Mouse (Mus musculus) c-Kit-positive CD71-negative TER-119-negative erythroid progenitor cells, embryonic 14.5 days (primary cell): Measurements from ENCODE around the gene Afap1l2.

ENCODE experiments used
- DNase-seq: peaks from one replicate; pipeline ENCODE4 v3.0.0-alpha.2; 2013; ENCODE audit warnings: low read depth

Gene Afap1l2

DNA sequence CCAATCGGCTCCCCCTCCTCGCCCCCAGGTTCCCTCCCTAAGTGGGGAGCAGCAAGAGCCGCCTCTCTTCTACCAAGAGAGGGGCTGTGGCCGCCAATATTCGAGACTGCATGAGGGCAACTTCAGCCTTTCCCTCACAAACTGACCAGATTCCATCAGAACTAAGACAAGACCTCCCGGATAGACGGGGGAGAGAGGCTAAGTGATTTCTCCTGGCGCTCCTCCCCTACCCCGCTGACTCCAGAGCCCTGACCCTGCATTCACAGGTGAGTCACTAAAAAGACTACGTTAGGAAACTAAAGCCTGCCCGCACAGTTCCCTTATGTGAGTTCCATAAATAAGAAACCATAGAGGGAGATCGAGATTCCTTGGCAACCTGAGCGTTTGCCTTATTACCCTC lies 1.2 kb downstream of the Afap1l2 start:
- DNase-seq, result no peak

DNA sequence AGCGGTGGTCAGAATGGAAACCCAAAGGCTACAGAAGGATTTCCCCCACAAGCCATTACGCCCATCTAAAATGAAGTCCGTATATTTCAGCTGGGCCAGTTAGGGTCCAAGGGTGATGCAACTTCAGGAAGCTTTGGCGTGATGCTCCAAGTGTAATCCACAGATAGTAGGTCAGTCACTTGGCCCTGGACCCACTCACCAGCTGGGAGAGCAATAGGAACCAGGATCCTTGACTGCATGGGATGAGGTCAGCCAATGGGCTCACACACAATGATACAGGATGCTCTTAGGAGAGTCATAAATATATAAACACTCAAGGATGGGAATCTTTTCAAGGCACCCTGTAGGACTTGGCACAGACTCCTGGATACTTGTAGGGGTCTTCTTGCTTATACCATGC lies 3.0 kb downstream of the Afap1l2 start:
- no peak for DNase-seq

DNA sequence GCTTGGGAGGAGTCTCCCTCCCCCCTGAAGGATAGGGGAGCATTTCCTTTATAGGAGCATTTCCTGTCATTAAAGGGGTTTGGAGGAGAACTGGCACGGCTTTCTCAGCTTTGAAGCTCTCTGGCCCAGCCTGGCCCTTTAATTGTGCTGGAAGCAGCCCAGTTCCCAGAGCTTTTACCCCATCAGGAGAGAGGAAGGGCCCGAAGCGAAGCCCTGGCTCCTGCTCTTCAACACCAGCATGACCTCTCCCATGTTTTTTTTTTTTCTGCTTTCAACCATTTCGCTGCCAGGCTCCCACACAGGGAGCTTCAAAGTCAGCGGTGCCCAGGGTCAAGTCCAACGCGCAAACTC lies 4.6 kb downstream of the Afap1l2 start:
- no peak for DNase-seq

DNA sequence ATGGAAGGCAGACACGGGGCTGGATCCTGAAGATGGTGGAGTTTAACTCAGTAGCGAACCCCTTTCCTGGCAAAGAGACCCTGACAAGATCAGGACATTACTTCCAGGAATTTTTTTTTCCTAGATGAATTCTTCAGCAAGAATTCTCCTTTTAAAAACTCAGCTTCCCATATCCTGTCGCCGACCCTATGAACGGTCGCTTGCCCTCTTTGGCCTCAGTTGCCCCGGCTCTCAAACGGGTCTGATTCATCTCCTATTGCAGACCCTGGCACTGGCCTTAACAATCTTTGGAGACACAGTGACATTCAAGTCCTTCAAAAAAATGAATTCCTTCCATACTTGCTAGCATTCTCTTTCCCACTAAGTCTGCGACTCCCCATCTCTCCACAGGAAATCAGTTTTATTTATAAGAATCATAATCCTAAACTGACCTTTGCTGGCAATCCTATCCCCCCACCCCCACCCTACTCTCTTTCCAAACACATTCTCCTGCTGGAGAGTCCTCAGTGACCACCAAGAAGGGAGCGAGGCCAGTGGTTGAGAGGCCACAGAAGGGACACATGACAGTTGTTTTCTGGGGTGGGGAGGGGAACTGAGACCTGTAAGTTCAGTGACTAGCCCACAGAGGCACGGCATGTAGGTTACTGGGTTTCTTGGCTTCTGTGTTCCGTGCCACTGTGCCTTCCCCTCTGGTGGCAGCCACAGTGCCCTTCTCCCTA lies 5.1 kb downstream of the Afap1l2 start:
- no peak for DNase-seq

DNA sequence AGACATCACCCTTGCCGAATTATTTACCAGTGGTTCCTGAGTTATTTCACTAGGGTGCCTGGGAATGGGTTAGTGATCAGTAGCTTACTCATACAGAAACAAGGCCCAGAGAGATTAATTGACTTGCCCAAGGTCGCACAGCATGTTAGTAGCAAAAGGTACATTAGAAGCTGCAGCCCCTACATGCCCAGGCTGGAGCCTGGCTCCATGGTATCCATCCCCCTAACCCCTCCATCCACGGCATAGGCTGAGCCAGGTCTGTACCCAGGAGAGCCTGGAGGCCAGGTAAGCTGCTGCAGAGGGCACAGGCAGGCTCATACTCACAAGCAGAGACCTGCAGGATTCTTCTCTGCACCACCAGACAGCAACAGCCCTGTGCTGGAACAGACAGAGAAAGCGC lies 6.1 kb downstream of the Afap1l2 start:
- DNase-seq, result no peak

DNA sequence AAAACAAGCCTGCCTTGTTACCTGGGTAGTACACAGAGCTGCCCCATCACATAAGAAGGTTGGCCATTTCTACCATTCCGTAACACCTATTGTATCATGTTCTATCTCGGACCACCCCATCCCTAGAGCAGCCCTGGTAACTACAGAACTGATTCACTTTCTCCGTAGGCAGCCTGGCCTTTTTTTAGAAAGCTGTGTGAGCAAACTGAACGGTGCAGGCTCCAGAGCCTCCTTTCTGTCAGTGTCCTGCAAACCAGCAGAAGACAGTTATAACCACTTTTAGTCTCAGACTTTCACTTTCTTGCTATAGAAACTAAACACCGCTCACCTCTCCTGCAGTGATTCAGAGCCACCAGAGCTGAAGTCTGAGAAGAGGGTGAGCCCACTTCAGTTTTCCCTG lies 7.4 kb downstream of the Afap1l2 start:
- DNase-seq, result no peak

DNA sequence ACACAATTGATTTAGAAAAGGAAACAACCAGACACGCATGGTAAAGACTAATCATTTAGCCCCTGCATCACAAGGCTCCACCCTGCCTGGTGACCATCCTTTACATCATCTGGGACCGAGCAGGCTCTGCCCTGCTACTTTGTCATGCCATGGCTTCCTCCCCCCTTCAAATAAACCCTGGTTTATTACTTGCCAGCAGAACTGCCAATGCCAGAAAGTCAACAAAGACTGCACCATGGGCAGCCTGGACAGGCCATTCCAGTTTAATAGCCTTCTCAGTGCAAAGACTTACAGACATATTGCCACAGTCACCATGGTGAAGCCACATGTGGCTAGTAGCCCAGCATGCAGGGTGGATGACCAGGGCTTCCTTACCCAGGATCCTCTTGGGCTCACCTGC lies 8.2 kb downstream of the Afap1l2 start:
- no peak for DNase-seq

DNA sequence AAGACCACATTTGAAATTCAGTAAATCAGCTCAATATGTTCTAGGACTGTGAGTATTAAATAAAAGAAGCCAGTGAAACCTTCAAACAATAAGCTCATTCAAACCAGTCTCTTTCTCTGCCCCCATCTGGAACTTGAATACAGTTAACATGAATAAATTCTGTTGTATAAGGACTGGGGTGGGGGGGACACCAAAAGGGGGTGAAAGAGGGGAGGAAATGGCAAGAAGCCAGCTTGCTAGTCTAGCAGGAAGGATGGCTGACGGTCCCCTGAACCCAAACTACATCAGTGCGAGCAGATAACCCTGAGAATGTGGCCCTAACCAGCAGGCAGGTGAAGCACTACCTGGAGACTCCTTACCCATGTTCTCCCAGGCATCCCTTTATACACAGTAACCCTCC lies 9.1 kb downstream of the Afap1l2 start:
- no peak for DNase-seq

DNA sequence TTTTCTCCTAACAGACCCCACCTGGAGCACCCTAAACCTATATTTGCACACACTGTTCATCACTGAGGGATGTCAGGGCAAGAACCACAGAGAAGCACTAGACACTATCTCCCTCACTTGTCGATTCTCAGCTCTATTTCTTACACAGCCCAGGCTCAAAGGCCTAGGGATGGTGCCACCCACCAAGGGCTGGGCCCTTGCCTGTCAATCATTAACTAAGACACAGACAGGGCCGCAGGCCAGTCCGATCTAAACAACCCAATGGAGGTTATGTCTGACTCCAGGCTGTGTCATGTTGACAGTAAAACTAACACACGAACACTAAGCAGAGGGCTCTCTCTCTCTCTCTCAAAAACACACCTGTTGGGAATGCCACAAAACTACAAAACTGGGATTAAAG lies 9.7 kb downstream of the Afap1l2 start:
- no peak for DNase-seq

DNA sequence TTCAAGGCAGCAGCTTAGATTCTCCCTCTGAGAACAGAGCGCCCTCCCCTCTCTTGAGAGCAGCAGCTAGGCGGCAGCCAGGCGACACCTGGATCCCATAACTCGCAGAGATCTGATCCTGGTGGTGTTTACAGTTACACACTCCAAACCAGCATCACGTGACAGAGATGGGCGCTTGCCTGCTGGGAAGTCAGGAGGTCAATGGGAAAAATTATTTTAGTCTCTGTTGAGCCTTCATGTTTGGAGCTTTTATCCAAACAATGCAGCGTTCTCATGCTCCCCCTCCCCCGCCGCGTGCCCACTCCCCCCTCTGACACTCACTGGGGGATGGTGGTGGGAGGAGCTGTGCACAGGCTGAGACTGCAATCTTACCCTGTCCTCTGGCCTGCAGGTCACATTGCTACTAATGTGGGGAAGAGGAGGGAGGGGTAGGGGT lies 10.8 kb downstream of the Afap1l2 start:
- DNase-seq, result no peak

DNA sequence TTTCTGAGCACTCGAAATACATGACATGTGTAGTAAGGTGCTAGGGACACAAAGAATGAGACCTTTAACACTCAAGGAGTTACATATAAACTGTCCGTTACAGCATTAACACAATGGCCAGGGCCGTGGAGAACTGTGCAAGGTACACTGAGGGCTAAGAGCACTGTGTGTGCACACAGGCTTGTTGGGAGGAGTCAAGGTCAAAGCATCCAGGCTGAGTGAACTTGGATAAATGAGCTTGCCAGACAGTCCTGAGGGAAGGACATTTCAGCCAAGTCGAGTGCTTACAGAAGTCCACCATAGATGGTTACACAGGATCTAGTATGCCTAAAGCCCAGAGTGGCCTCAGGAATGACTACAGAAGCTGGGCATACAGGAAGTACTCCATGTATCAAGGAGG lies 12.6 kb downstream of the Afap1l2 start:
- no peak for DNase-seq

DNA sequence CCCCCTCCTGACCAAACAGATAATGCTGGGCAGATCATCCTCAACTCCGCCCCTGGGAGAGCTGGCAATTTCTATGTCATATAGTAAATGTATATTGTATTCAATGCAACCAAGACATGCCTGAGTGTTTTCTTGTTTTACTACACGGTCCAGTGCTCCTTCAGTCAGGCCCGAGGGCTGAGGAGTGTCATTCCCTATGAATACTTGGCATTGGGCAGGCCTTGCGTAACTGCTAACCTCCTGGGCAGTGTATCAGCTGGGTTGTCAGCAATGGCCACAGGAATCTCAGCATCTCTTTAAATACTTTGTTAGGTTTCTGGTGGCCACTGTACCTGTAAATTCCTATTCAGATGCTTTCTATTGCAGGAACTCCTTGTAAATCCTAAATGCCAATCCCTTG lies 13.4 kb downstream of the Afap1l2 start:
- no peak for DNase-seq

DNA sequence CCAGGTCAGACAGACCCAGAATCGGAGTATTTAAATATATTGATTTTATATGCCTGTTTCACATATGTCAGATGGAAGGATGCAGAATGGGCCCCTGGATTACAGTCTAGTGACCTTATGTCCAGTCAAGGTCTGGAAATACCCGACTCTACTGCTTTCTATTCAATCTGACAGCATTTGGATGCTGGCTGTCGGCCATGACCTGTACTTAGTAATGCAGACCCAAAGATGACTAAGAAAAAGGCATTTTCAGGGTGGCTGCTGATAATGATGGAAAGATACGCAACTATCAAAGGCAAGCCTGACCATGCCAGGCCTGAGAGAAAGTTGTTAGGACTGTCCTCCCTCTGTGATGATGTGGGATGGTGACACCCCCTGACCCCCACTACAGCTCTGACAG lies 14.3 kb downstream of the Afap1l2 start:
- DNase-seq, result no peak

DNA sequence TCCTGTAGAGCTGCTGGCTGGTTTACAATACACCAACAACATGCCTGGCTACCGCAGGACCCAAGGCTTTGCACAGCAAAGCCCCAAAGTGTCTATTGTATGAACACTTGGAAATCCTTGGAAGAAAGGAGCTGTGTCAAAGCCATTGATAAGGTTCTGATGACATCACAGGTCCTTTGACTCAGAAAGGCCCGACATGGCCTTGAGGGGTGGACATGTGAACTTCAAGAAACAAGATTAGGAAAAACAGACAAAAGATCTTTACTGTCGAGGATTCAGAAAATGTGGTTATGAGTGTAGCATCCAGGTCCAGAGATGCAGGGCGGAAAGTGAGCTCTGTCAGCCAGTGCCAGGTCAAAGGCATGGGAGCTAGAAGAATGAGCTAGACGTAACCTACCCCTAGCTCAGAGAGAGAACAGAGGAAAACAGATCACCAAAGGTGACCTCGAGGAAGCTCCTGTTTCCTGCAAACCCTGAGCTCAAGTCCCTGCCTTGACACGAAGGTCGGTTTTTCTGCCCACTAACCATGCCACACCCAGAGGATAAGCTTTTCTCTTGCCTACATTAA lies 15.0 kb downstream of the Afap1l2 start:
- DNase-seq, result no peak

DNA sequence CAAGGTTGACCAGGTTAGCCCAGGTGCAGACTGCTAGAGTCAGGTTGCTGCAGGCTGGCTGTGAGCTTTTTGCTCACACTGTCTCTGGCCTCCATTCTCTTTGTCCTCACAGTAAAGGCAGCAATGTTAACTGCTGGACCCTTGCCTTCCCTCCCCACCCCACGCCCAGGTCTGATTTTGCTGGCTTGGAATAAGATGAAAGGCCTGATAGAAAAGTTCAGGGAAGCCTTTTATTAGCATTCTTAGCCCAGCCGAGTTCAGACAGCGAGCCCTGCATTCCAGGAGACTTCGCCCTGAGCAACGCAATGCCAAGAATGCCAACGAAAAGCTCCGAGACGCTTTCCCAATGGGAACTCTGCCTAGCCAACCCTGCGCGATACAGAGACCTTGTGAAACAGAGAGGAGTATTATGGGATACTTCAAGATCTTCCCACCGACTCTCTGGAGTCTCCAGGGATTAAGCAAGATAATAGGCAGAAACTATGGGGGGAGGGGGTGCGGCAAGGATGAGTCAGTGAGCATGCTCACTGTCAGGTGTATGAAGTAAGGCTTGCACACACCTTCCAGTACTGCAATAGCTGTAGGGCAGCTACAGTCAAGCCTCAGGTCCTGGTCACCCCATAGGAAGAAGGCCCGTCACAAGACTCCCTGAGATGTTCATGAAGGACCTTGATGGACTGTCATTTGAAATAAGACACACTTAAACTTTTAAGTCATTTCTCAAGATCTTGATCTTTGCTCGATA lies 17.5 kb downstream of the Afap1l2 start:
- no peak for DNase-seq

DNA sequence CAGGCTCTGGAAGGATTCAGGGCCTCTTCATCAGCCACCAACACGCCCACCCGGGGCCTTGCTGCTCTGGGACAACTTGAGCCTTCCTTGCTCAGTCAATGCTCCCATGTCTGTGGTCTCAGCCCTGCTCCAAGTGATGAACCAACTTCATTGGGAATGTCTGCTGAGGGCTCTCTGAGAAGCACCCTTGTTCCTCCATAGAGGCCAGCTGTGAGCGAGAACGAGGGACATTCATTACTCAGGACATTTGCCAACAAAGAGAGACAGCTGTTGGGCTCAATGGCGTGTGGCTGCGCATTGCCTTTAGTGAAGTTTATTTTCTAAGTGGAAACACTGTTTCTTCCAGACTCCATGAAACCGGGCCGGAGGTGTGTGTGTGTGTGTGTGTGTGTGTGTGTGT lies 18.9 kb downstream of the Afap1l2 start:
- DNase-seq, result no peak

DNA sequence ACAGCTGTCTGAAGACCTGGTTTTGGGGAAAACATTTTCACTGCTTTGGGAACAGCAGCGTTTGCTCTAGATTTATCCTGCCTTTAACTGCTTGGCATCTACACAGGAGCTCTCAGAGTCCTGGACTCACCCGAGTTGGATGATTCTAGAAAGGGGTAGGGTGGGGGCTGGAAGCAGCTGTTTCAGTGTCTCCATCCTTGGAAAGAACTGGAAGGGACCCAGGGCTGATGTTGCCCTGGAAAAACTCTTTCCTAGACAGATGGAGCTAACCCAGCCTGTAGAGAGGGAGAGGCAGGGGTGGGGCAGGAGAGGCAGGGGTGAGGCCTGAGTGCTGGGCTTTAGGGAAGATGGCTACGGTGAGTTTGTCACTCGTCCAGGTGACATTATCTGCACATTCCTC lies 23.8 kb downstream of the Afap1l2 start:
- no peak for DNase-seq

DNA sequence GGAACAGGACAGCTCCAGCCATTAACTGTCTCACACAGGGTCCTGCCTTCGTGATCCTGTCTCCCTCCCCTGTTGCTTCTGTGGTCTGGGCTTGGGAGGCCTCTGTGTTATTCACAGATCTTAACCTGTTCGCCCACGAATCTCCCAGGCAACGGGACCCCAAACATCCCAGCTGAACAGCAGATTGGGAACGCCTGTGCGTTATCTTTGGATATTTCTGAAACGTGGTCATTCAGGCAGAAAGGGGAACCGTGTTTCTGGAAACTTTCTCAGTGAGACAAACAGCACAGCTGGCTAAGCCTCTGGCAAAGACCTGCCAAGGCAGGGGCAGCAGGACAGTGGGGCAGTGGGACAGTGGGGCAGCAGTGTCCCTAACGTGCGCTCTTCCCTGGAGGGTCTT lies 24.3 kb downstream of the Afap1l2 start:
- no peak for DNase-seq

DNA sequence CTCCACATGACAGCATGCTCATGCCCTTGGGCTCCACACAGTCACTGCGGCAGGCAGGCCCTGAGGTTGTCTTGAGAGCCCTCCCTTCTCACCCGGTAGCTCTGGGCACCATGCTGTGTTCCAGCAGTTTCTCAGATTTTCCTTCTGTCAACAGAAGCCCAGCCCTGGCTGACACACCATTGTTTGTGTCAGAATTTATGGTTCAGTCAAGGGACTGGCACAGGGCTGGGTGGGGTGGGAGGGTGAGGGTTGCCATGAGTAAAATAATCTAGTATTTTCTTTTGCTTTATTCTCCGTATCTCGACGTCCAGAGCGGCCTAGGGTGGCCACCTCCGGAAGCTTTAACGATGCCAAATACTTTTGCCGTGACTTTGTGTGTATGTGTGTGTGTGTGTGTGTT lies 26.3 kb downstream of the Afap1l2 start:
- no peak for DNase-seq

DNA sequence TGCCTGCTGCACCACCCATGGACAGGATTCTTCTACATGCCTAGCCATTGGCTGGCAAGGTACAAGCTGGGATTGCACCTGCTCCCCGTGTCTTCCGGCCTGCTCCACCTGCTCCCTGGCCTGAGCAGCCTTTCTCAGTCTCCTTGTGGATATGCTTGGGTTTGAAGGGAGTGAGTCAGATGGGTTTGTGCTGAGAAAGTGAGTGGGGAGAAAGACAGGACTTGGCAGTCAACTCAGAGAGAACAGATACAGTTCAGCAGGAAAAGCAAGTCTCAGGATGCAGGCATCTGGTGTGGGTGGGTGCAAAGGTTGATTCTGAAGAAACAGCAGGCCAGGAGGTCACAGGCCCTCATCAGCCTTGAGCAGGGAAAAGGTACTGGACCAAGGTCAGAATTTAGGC lies 27.2 kb downstream of the Afap1l2 start:
- DNase-seq, result no peak

DNA sequence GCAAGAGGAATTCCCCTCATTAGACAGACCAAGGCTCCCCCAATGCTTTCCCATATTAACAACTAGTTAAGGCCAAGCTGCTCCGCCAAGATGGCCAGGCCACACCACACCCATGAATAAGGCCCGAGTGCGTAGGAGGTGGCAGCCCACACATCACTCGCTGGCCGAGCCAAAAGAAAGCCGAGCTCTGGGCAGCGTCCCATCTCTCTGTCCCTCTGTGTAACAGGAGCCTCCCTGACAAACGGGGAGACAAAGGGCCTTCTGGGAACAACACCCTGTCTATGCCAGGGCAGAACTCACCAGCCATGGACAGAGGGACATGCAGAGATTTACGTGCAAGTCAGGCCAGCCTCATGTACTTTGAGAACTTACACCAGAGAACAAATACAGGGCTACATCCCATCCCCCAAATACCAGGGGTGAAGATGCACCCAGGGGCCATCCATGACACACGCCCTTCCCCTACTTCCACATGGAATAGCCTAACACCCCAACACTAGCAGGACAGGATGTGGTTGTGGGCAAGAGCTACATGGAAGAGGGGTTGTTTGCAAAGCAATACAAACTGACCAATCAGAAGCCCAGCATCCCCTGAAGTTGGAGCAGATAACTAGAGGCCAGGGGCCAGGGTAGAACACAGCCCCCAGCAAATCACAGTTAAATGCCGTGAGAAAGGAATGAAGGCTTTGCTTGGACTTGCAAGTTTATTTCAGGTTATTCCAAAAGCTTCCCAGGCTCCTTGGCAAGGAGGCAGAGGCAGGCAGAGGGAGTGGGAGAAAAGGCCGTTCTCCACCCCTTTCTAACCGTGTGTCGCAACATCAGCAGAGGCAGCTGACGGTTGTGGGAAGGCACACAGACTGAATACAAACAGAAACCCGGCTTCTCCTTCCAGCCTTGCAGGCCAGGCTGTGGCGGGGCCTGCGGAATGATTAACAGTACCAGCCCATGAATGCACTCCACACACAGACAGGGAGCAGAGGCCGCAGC lies 30.8 kb downstream of the Afap1l2 start:
- no peak for DNase-seq

DNA sequence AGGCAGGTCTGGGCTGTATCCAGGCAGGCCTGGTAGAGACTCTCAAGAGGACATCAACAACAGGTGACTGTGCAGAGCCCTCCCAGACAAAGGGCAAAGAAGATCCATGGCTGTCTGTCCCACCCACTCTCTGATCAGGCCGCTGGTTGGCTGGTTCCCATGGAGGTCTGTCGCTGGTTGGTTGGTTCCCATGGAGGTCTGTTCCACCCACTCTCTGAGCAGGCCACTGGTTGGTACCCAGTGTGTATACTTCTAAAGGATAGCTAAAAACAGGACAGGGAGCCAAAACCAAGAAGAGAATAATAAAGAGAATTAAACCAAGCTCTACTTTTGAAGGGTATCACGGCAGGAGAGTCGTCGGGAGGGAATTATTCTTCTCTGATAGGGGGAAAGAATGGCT lies 31.5 kb downstream of the Afap1l2 start:
- no peak for DNase-seq
